Mouse (Mus musculus): ENCODE data around the gene Mael.

GRCm38 (mm10) chr1:166255091-166255490, 16.5 kb upstream of the Mael start:
- TF ChIP-seq EP300 (IDR thresholded peaks at IDR 0.05; ENCODE audit: insufficient read depth, low read depth, low read length) (no peak), CTCF (IDR thresholded peaks at IDR 0.05; ENCODE audit: low read depth, low read length) (no peak)

Measured in ES-Bruce4 (cell line).